In the genomic region with DNA sequence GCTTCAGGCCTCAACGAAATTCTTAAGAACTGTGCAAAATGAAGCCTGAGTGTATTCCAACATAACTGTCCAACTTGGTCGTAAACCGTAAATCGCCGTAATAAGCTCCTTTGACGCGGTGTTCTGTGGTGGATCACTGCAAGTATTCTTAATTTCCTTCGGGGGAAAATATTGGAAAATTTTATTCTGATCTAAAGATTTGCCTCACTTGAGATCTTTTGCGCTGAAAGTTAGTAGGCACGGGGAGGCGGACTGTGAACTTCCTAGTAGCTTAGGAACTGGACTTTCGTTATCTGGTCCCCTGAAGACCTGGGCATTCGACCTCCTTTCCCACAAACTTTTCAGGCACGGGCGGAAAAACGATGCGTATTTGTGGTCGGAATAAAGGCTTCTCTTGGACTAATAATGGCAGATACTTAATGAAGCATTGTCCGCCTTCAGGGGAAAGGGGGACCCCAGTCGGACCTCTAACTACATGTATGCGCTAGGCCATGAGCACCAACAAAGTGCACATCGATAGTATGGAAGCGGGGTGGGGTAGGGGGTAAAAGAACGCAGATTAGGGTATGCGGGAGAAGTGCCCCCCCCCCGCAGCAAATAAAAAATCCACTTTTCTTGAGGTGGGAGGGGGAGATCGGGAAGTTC, we compare ENCODE assay signal across 9 mouse cellular contexts.
DNase-seq lines count a peak whose midpoint lies in the region; ATAC-seq and TF ChIP-seq lines count a peak whose summit lies in the region.
"Had no signal": no experiment of that assay in that cellular context is flagged by ENCODE, and none has a peak within 500 bp of the region (broad histone marks: within the 10 kb centered on the region; RNA-seq: fewer than 3 reads in every experiment).

No protein-coding gene starts in this region.

- H3K27me3 ChIP-seq in embryonic facial prominence, embryonic 10.5 days (replicated peaks; ENCODE audit: low read depth, poor library complexity, severe bottlenecking) = peaks cover 100% of the 10 kb centered on the region
- no peaks in the 10 kb centered on the region for H3K27me3 ChIP-seq in hindbrain, postnatal 0 days (ENCODE audit: insufficient read depth, low read length)

- H3K4me1 ChIP-seq in embryonic facial prominence, embryonic 10.5 days = peaks cover 13% of the 10 kb centered on the region
- H3K4me1 ChIP-seq in hindbrain, postnatal 0 days (ENCODE audit: insufficient read depth, low read length) = peaks cover 7% of the 10 kb centered on the region; the same call in 1 of the 2 replicates
- H3K4me1 ChIP-seq in olfactory bulb, adult 2 months (ENCODE audit: control insufficient read depth, insufficient read depth, low read length) = peaks cover 4% of the 10 kb centered on the region; the same call in 1 of the 2 replicates

- intact Hi-C loops in left cerebral cortex, postnatal 25 days (cut with DNase I) = loop anchor here (2.0 to 10.0 kb wide), 8 partner anchors 194 to 1934 kb away; a partner anchor contains a TSS

- ATAC-seq in hindbrain, postnatal 0 days = no peak

- peak overlapping the region; percentile 89 for H3K4me2 ChIP-seq in hindbrain, postnatal 0 days (ENCODE audit: low read depth, low read length)

- no peak for TF ChIP-seq CTCF in hindbrain, postnatal 0 days (IDR thresholded peaks at IDR 0.05; ENCODE audit: low read depth)
- TF ChIP-seq CTCF in olfactory bulb, adult 2 months (IDR thresholded peaks at IDR 0.05; ENCODE audit: insufficient read depth, low read depth, low read length) = no peak

- H3K4me3 ChIP-seq in embryonic facial prominence, embryonic 10.5 days = peak overlapping the region; percentile 45
- peak overlapping the region; percentile 79 for H3K4me3 ChIP-seq in hindbrain, postnatal 0 days (ENCODE audit: low read length)
- H3K4me3 ChIP-seq in olfactory bulb, adult 2 months (ENCODE audit: insufficient read depth, low read depth, low read length) = peak overlapping the region; percentile 83

- 2% methylated on average over 27 of the region's 27 CpGs for WGBS in embryonic facial prominence, embryonic 10.5 days
- WGBS in hindbrain, postnatal 0 days = 6% methylated on average over 27 of the region's 27 CpGs
- 5% methylated on average over 27 of the region's 27 CpGs for WGBS in olfactory bulb, adult 2 months

- H3K36me3 ChIP-seq in embryonic facial prominence, embryonic 10.5 days (replicated peaks) = no peaks in the 10 kb centered on the region
- no peaks in the 10 kb centered on the region for H3K36me3 ChIP-seq in hindbrain, postnatal 0 days (ENCODE audit: insufficient read depth, low read length)

- H3K9ac ChIP-seq in hindbrain, postnatal 0 days (replicated peaks; ENCODE audit: low read length) = peak overlapping the region; percentile 100

- H3K27ac ChIP-seq in embryonic facial prominence, embryonic 10.5 days (replicated peaks) = peak overlapping the region; percentile 44; the same call in 1 of the 2 replicates
- H3K27ac ChIP-seq in hindbrain, postnatal 0 days = peak overlapping the region; percentile 99
- H3K27ac ChIP-seq in olfactory bulb, adult 2 months (ENCODE audit: insufficient read depth, low read depth, low read length) = peak overlapping the region; percentile 99
- H3K27ac ChIP-seq: stomach, postnatal 0 days had no signal

- H3K9me3 ChIP-seq in embryonic facial prominence, embryonic 10.5 days = no peaks in the 10 kb centered on the region
- H3K9me3 ChIP-seq in hindbrain, postnatal 0 days (ENCODE audit: low read length) = no peaks in the 10 kb centered on the region

- TF ChIP-seq POLR2A in olfactory bulb, adult 2 months (IDR thresholded peaks at IDR 0.05; ENCODE audit: insufficient read depth, low read depth, low read length) = no peak

- DNase-seq in left cerebral cortex, postnatal 25 days (ENCODE audit: low spot score in 2 of 2) = peak; percentile 27 to 42
- DNase-seq in left cerebral cortex, adult 8-10 months (ENCODE audit: low spot score in 2 of 2) = no peak
- DNase-seq in embryonic facial prominence, embryonic 10.5 days (ENCODE audit: low spot score) = no peak
- peak; percentile 38 for DNase-seq in hindbrain, postnatal 0 days (ENCODE audit: low spot score)
- DNase-seq in adrenal gland, postnatal 36 days = no peak
- DNase-seq in urinary bladder, postnatal 14 days (ENCODE audit: low spot score) = no peak
- DNase-seq in spleen, adult 18-20 months = no peak

Comparison
In these comparisons a context has a peak if more than half of its experiments do, and no peak if none do; other contexts are left out.
1. DNase-seq: peak in left cerebral cortex, postnatal 25 days (2 of 2) and hindbrain, postnatal 0 days (single experiment); none in left cerebral cortex, adult 8-10 months (0 of 2), embryonic facial prominence, embryonic 10.5 days (single experiment), adrenal gland, postnatal 36 days (0 of 2), urinary bladder, postnatal 14 days (single experiment) and spleen, adult 18-20 months (0 of 2).
2. H3K27ac ChIP-seq: peak in every context shown above with its lines; median percentile 99 in hindbrain, postnatal 0 days; 99 in olfactory bulb, adult 2 months; 44 in embryonic facial prominence, embryonic 10.5 days.
3. Peak in every context shown above with its lines, with median percentiles within 50 percentile points of each other: H3K4me3 ChIP-seq.